Mouse (Mus musculus) olfactory bulb, adult 2 months (tissue): Measurements from ENCODE around the gene Clec16a.

Experiments used
- CTCF ChIP-seq: fragments of 200-500 bp; IDR thresholded peaks from 2 replicates; pipeline ENCODE4 v1.5.1; 2012; ENCODE audit warnings: low read depth, mild to moderate bottlenecking, low read length, moderate library complexity; ENCODE audit not compliant: insufficient read depth
- POLR2A ChIP-seq: fragments of 200-500 bp; IDR thresholded peaks from 2 replicates; pipeline ENCODE4 v1.6.1; 2012; ENCODE audit warnings: mild to moderate bottlenecking, low read depth, low read length, moderate library complexity; ENCODE audit not compliant: insufficient read depth

- TF ChIP-seq CTCF: no peak
- TF ChIP-seq POLR2A: no peak
Measured at GRCm38 (mm10) chr16:10705396-10705795, 160.3 kb downstream of the Clec16a start.
